Mouse (Mus musculus) E14TG2a.4 (cell line): ENCODE measurements around the gene Neurl1a.

ENCODE experiments used
- CTCF ChIP-seq: conservative IDR thresholded peaks from 2 replicates; pipeline ENCODE4 v1.5.1; 2014; ENCODE audit warnings: low read length
- NANOG ChIP-seq: IDR thresholded peaks from 2 replicates; pipeline ENCODE4 v1.6.1; 2014; ENCODE audit warnings: borderline replicate concordance, low read length, mixed read lengths
- POU5F1 ChIP-seq: IDR thresholded peaks from 2 replicates; pipeline ENCODE4 v1.6.1; 2014; ENCODE audit warnings: low read length, borderline replicate concordance

DNA sequence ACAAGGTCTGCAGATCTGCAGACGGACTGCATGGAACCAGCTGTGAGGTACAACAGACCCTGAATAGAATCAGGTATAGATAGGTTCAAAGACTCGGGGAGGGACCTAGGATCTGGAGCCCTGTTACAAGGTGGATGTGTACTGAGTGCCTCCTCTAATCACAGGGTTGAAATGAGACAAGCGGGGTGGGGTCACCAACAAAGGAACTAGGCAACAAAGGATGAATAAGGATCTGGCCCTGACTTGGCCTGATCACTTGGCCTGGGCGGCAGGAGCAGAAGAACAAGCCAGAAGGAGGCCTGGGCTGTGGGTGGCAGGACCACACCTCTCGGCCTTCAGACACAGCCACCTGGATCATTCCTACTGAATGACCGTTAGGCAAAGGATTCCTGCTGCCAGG is 107.0 kb downstream of the Neurl1a start:
- TF ChIP-seq CTCF (no peak), POU5F1 (no peak), NANOG (no peak)
